Mouse (Mus musculus): ENCODE results near the gene Olfr97.
"Not testable (repeated sequence)": the region's sequence is repeated elsewhere in the genome, so short reads cannot be mapped to it uniquely, and the experiment has no call there.

The Olfr97 gene

GRCm38 (mm10) chr17:37237230-37237629, at the start of gene Olfr97:
Gene Olfr97 (minus strand): TSS chr17:37237330.
- not testable (repeated sequence) for DNase-seq

DNA sequence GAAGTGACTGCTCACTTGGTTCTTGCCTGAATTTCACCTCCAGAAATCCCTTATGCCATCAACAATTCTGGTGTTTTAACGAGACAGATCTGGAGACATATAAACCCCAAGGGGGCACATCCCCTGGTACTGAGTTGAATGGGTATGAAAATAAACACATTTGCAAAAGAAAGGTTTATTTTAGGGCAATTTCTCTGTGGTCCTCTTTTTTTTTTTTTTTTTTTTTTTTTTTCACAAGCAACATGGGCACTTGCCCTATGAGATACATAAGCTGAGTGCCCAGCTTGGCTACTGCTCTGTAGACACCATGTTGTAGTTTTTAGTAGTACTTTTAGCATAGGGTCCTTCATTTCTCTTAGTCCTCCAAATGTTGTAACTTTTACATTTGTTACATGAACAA, 46.2 kb upstream of the Olfr97 start, which contains the start of gene Olfr99:
TSS of gene Olfr99 (minus strand) at position 101 of the 400 bp plus-strand sequence.
- DNase-seq = no peak

DNA sequence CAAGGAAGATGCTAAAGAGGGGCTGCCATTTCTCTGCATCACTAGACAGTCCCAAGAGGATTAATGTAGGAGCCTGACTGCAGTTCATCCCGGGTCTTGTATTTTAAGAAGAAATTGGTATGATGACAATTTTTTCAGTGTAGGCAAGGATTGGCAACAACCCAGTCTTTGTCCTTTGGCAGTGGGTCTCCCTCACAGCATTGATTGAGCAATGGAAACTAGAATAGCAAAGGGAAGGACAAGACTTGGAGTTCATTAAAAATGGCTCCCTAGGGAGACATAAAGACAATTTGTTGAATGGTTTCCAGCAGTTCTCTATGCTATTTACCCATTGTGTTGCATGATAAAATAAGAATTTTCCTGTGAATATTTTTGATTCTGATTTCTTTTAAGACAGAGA, 43.2 kb upstream of the Olfr97 start:
- no peak for DNase-seq

- no peak for DNase-seq
Measured at GRCm38 (mm10) chr17:37276573-37276972, 39.4 kb upstream of the Olfr97 start.

- no peak for DNase-seq
Measured at GRCm38 (mm10) chr17:37275626-37276248, 38.6 kb upstream of the Olfr97 start.

GRCm38 (mm10) chr17:37270702-37271092, 33.6 kb upstream of the Olfr97 start:
- DNase-seq = peak; percentile 60

GRCm38 (mm10) chr17:37270058-37270701, 33.0 kb upstream of the Olfr97 start, which contains the start of gene H2-M3:
Gene H2-M3 (plus strand): TSS chr17:37270220.
- peak; percentile 94 for DNase-seq

- DNase-seq = no peak
Measured at GRCm38 (mm10) chr17:37263626-37264025, 26.5 kb upstream of the Olfr97 start, which contains the start of gene Olfr98. Gene Olfr98 (minus strand): TSS chr17:37263749.

- DNase-seq = no peak
Measured at GRCm38 (mm10) chr17:37250544-37250943, 13.4 kb upstream of the Olfr97 start.

DNA sequence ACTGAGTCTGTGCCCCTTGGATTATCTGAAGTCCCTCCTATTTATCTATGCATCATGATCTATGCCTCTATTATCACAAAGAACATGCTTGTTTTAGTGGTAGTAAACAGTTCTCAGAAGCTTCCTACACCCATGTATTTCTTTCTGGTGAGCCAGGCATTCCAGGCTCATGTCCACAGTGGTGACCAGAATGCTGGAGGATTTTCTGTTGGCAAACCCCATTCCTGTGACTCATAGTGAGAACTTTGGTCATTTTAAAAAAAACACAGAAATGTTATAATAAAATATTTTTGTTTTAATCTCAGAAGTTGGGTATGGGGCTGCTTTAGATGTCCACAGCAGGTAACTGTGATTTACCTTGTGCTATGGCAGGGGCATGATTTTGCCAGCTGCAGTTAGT, 12.3 kb upstream of the Olfr97 start:
- DNase-seq = no peak

DNA sequence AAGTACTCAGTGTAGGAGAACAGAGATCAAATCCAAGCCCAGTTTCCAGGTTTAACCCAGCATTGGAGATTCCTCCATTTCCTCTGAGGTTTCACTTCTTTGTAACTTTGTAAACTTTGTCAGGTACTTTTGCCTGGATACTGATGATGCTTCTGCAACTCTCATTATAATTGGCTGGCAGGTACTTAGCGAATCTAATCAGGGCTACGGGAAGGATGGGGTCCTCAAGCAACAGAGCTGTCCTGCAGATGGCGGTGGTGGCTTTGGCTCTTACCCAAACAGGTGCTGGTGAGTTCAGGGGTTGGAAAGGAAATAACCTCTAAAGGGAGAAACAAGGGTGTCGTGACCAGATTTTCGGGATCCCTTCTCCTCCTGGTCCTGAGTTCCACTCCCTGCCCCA, 9.6 kb upstream of the Olfr97 start:
- DNase-seq = peak; percentile 47

- no peak for DNase-seq
Measured at GRCm38 (mm10) chr17:37242198-37242597, 5.1 kb upstream of the Olfr97 start.

DNA sequence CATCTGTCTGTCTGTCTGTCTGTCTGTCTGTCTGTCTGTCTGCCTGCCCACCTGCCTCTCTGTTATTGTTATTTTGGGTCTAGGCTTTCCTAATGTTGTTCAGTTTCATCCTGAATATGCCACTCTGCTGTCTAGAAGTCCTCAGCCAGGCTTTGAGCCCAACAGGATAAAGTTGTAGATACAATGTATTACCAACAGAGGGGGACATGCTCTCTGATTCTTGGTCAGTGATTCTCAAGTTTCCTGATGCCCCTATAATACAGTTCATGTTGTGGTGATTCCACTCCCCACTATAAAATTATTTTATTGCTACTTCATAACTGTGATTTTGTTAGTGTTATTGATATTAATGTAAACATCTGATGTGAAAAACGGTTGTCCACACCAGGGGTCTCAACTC, 15.3 kb downstream of the Olfr97 start:
- DNase-seq = no peak

DNA sequence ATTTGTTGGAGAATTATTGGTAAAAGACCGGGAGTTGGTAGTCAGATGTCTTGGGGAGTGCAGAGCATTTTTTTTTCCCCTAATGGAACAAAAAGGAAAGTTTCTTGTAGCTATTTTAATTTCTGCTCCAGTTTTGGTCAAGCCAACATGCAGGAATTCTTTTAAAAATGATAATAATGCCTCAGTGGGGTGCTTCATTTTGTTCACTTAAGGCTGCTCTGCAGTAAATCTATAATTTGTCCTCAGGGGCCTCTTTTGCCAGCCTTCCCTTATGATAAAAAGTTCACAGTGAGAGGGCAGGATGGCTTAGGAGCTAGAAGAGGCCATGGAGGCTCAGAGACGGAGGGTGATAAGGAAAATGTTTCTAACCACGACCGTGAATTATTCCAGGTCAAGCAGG, 17.3 kb downstream of the Olfr97 start, which contains the start of gene Olfr96:
TSS of gene Olfr96 (plus strand) at position 301 of the 400 bp plus-strand sequence.
- DNase-seq = no peak

GRCm38 (mm10) chr17:37218486-37218885, 18.6 kb downstream of the Olfr97 start:
- DNase-seq = no peak

DNA sequence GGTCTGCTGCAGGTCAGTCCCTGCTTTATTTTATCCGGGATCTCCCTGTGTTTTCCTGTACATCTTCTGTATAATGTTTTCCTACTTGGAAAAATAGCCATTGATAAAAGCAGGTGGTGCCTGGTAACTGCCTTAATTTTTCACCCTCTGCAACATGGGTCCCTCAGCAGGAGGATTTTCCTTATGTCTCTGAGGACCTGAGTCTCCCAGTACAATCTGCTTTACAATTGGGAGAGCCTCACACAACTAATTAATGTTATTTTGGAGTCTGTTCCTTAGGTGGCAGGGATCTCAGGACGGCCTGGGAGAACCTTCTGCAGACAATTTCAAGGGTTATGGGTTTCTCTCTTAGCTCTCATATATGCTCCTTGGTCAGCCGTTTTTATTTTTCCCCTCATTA, 24.1 kb downstream of the Olfr97 start, which contains the start of gene Olfr95:
TSS of gene Olfr95 (minus strand) at position 101 of the 400 bp plus-strand sequence.
- DNase-seq = no peak

DNA sequence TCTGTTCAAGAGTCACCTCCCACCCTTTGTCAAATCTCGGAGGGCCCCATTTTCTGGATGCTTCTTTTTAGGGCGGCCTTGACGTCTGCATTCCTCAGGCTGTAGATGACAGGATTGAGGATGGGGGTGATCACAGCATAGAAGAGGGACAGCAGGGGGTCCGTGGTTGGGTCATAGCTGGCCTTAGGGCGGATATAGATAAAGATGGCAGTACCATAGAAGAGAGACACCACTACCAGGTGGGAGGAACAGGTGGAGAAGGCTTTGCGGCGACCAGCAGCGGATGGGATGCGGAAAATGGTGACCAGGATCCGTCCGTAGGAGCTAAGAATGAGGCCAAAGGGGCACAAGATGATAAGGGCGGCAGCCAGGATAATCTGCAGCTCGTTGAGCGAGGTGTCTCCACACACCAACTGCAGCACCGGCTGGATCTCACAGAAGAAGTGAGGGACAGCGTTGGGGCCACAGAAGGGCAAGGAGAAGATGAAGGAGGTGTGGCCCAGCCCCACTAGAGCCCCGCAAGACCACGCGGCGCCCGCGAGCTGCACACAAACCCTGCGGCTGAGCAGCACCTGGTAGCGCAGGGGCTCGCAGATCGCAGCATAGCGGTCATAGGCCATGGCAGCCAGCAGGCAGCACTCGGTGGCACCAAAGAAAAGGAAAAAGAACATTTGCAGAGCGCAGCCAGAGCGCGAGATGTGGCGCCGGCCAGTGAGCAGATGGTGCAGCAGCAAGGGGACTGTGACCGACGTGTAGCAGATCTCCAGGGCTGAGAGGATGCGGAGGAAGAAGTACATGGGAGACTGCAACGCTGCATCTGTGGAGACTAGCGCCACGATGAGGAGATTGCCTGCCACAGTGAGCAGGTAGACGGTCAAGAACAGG, 26.0 kb downstream of the Olfr97 start:
- no peak for DNase-seq

GRCm38 (mm10) chr17:37203917-37204236, 33.3 kb downstream of the Olfr97 start:
- no peak for DNase-seq

GRCm38 (mm10) chr17:37203206-37203916, 33.8 kb downstream of the Olfr97 start:
- DNase-seq = peak; percentile 80

DNA sequence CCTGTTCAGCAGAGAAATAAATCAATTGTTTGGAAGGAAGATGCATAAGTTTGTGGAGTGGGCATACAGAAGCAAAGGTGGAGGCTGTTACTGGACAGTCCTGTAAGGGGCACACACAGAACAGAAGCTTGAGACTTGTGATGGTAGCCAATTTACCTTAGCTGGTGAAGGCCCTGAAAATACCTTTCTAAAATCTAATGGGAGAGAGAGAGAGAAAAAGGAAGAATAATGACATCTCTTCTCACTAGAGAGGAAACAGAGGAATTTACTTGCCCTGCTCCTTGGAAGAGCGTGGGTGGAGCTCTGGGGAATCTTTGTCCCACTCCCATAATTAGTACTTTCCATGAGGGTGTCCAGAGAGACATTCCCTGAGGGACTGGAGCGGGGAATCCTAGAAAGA, 36.2 kb downstream of the Olfr97 start, which contains the start of gene Olfr94:
TSS of gene Olfr94 (minus strand) at position 101 of the 400 bp plus-strand sequence.
- DNase-seq = no peak

DNA sequence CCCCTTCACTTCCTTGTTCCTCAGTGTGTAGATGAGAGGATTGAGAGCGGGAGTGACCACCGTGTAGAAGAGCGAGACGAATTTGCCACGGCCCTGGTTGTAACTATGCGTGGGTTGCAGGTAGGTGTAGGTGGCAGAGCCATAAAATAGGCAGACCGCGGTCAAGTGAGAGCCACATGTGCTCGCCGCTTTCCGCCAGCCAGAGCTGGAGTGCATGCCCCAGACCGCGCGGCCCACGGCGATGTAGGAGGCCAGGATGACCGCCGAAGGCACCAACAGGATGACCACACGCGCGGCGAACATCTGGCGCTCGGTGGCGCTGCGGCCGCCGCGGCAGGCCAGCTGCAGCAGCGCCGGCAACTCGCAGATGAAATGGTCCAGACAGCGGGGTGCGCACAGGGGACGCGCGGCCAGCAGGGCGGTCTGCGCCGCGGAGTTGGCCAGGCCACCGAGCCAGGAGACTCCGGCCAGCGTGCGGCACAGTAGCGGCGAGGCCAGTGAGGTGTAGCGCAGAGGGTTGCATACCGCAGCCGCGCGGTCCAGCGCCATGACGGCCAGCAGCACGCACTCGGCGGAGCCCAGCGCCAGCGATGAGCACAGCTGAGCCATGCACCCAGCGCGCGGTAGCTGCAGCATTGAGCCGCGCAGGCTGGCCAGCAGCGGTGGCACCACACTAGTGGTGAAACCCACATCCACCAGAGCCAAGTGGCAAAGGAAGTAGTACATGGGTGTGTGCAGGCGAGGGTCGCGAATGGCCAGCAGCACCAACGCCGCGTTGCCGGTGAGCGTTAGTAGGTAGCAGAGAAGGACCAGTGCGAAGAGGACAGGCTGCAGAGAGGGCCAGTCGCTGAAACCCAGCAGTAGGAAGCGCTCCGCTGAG, 40.0 kb downstream of the Olfr97 start:
- no peak for DNase-seq

DNA sequence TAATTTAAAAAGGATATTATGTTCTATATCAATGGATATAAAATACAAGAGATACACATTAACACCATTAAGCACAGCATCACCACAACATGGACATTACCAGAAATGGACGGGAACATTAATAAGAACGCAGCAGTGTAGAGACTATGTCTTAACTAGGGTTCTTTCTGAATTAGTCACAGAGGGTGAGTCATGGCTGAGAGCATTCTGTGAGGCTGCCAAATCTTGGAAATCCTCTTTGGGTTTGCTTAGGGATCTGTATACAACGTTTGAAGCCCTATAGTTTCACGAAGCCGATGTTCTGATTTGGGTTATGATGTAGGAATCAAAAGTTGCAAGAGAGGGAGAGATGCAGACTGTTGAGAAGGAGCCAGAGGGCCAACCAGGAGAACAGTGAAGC, 42.3 kb downstream of the Olfr97 start:
- no peak for DNase-seq

All from lung, postnatal 10 days (tissue).